Mouse (Mus musculus): ENCODE data around the gene Il34. TPM values are rescaled to one million over a fixed set of nuclear protein-coding genes. Genes with fewer than 3 reads are reported as not detected.
A peak's percentile ranks its signal among the peaks of the same experiment; 100 is the strongest.

Il34 gene
- polyA plus RNA-seq, 1 experiment from 2014 or later: 1.2 TPM

DNA sequence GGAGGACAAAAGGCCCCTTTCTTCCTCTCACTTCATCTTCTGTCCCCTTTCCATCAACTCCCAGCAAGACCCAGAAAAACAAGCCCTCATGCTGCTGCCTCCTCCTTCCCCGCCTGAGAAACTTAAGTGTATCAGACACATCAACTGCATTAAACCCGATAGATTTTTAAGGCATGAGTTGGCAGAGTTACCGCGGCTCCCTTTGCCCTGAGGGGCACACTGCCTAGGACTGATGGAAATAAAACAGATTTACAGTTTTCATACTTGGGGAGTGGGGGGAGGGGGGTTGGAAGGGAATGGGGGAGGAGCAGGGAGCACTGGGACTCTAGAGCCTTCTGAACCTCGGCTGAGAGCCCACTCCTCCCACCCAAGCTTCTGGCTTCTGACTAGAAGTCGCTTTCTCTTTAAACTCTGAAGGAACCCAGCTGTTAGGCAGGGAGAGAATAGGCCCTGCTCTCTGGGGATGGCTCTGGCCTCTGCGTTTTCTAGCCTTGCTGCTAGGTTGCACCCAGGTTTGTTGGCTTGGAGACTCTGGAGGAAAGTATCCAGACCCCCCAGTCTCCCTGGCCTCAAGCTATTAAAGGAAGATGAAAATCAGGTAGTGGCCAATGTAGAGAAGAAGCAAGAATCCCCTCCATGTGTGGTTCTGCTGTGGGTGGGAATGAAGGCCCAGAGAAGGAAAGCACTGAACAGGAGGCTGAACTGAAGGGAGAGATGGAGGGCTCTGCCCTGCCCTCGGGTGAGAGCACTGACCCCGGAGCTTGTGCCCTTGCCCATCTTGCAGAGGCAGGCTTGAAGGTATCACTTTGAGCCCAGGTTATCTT, 102.9 kb downstream of the Il34 start:
- no peak overlapping the region for H3K4me3 ChIP-seq (ENCODE audit: low read depth, low read length)
- no peaks in the 10 kb centered on the region for H3K36me3 ChIP-seq (ENCODE audit: control insufficient read depth, insufficient read depth, low read length)
- peaks cover 25% of the 10 kb centered on the region for H3K4me1 ChIP-seq (ENCODE audit: control insufficient read depth, insufficient read depth, low read length)
- no peak overlapping the region for H3K4me2 ChIP-seq (replicated peaks; ENCODE audit: low read depth, low read length)
- no peaks in the 10 kb centered on the region for H3K9me3 ChIP-seq (ENCODE audit: control insufficient read depth, low read depth, low read length)
- peak; percentile 82; the same call in 1 of the 2 replicates for ATAC-seq (ENCODE audit: insufficient number of reproducible peaks, insufficient read depth, low FRiP score, low read depth)
- peak overlapping the region; percentile 90 for H3K27ac ChIP-seq (ENCODE audit: low read length)
- H3K27me3 ChIP-seq (ENCODE audit: control insufficient read depth, insufficient read depth, low read length): no peaks in the 10 kb centered on the region
- WGBS: 34% methylated on average over 9 of the region's 9 CpGs
- no peak overlapping the region for H3K9ac ChIP-seq (replicated peaks; ENCODE audit: low read depth, low read length)

GRCm38 (mm10) chr8:110700561-110700960, 105.2 kb downstream of the Il34 start:
- no peak for ATAC-seq (ENCODE audit: insufficient number of reproducible peaks, insufficient read depth, low FRiP score, low read depth)
- Histone ChIP-seq H3K4me1 (ENCODE audit: control insufficient read depth, insufficient read depth, low read length) (peaks cover 22% of the 10 kb centered on the region), H3K27me3 (ENCODE audit: control insufficient read depth, insufficient read depth, low read length) (no peaks in the 10 kb centered on the region), H3K36me3 (ENCODE audit: control insufficient read depth, insufficient read depth, low read length) (no peaks in the 10 kb centered on the region), H3K27ac (ENCODE audit: low read length) (no peak overlapping the region), H3K9me3 (ENCODE audit: control insufficient read depth, low read depth, low read length) (no peaks in the 10 kb centered on the region), H3K4me2 (replicated peaks; ENCODE audit: low read depth, low read length) (no peak overlapping the region), H3K4me3 (ENCODE audit: low read depth, low read length) (no peak overlapping the region), H3K9ac (replicated peaks; ENCODE audit: low read depth, low read length) (no peak overlapping the region)
- WGBS: 93% methylated on average over 2 of the region's 2 CpGs

GRCm38 (mm10) chr8:110699501-110699900, 106.2 kb downstream of the Il34 start:
- Histone ChIP-seq H3K27me3 (ENCODE audit: control insufficient read depth, insufficient read depth, low read length) (no peaks in the 10 kb centered on the region), H3K4me1 (ENCODE audit: control insufficient read depth, insufficient read depth, low read length) (peaks cover 20% of the 10 kb centered on the region), H3K4me2 (replicated peaks; ENCODE audit: low read depth, low read length) (no peak overlapping the region), H3K9ac (replicated peaks; ENCODE audit: low read depth, low read length) (no peak overlapping the region), H3K4me3 (ENCODE audit: low read depth, low read length) (no peak overlapping the region), H3K9me3 (ENCODE audit: control insufficient read depth, low read depth, low read length) (no peaks in the 10 kb centered on the region), H3K27ac (ENCODE audit: low read length) (no peak overlapping the region), H3K36me3 (ENCODE audit: control insufficient read depth, insufficient read depth, low read length) (no peaks in the 10 kb centered on the region)
- 80% methylated on average over 7 of the region's 7 CpGs for WGBS
- no peak for ATAC-seq (ENCODE audit: insufficient number of reproducible peaks, insufficient read depth, low FRiP score, low read depth)

GRCm38 (mm10) chr8:110698098-110698497, 107.6 kb downstream of the Il34 start:
- H3K4me1 ChIP-seq (ENCODE audit: control insufficient read depth, insufficient read depth, low read length): peaks cover 7% of the 10 kb centered on the region; the same call in 1 of the 2 replicates
- H3K9me3 ChIP-seq (ENCODE audit: control insufficient read depth, low read depth, low read length): no peaks in the 10 kb centered on the region
- no peak for ATAC-seq (ENCODE audit: insufficient number of reproducible peaks, insufficient read depth, low FRiP score, low read depth)
- no peaks in the 10 kb centered on the region for H3K36me3 ChIP-seq (ENCODE audit: control insufficient read depth, insufficient read depth, low read length)
- H3K27me3 ChIP-seq (ENCODE audit: control insufficient read depth, insufficient read depth, low read length): no peaks in the 10 kb centered on the region
- WGBS: 66% methylated on average over 1 of the region's 1 CpGs
- H3K9ac ChIP-seq (replicated peaks; ENCODE audit: low read depth, low read length): no peak overlapping the region
- H3K4me2 ChIP-seq (replicated peaks; ENCODE audit: low read depth, low read length): no peak overlapping the region
- H3K27ac ChIP-seq (ENCODE audit: low read length): no peak overlapping the region
- H3K4me3 ChIP-seq (ENCODE audit: low read depth, low read length): no peak overlapping the region

DNA sequence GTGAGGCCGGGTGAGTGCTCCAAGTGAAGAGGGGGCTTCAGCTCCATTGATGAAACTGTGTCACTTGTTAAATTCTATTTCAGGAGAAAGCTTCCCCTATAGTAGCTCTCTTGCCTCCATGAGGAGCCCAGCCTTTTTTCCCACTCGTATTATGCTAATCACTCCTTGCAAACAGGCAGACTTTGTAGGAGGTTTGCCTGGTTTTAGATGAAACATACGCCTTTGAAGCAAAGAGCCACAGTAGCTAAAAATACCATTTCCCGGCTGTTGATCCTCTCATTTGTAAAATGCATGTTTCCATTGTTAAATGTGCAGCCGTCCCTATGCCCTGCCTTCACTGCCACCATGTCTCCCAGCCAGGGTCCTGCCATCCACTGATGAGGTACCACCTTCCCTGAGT, 108.2 kb downstream of the Il34 start:
- 82% methylated on average over 5 of the region's 5 CpGs for WGBS
- no peak overlapping the region for H3K4me2 ChIP-seq (replicated peaks; ENCODE audit: low read depth, low read length)
- H3K36me3 ChIP-seq (ENCODE audit: control insufficient read depth, insufficient read depth, low read length): no peaks in the 10 kb centered on the region; the same call in 1 of the 2 replicates

GRCm38 (mm10) chr8:110696051-110696450, 109.7 kb downstream of the Il34 start:
- Histone ChIP-seq H3K27me3 (ENCODE audit: control insufficient read depth, insufficient read depth, low read length) (no peaks in the 10 kb centered on the region), H3K4me2 (replicated peaks; ENCODE audit: low read depth, low read length) (no peak overlapping the region), H3K9ac (replicated peaks; ENCODE audit: low read depth, low read length) (no peak overlapping the region), H3K4me1 (ENCODE audit: control insufficient read depth, insufficient read depth, low read length) (no peaks in the 10 kb centered on the region), H3K9me3 (ENCODE audit: control insufficient read depth, low read depth, low read length) (no peaks in the 10 kb centered on the region), H3K27ac (ENCODE audit: low read length) (no peak overlapping the region; the same call in 1 of the 2 replicates), H3K36me3 (ENCODE audit: control insufficient read depth, insufficient read depth, low read length) (no peaks in the 10 kb centered on the region; the same call in 1 of the 2 replicates), H3K4me3 (ENCODE audit: low read depth, low read length) (no peak overlapping the region)
- no peak for ATAC-seq (ENCODE audit: insufficient number of reproducible peaks, insufficient read depth, low FRiP score, low read depth)
- WGBS: 85% methylated on average over 4 of the region's 4 CpGs

More for the DNA sequence above, 108.2 kb downstream of the Il34 start:
- no peak overlapping the region for H3K9ac ChIP-seq (replicated peaks; ENCODE audit: low read depth, low read length)
- no peaks in the 10 kb centered on the region for H3K27me3 ChIP-seq (ENCODE audit: control insufficient read depth, insufficient read depth, low read length)
- H3K4me1 ChIP-seq (ENCODE audit: control insufficient read depth, insufficient read depth, low read length): 0 out of 2 replicates have a peak, but pooled peaks cover 6% of the 10 kb centered on the region
- no peak for ATAC-seq (ENCODE audit: insufficient number of reproducible peaks, insufficient read depth, low FRiP score, low read depth)
- no peak overlapping the region for H3K27ac ChIP-seq (ENCODE audit: low read length)
- no peaks in the 10 kb centered on the region for H3K9me3 ChIP-seq (ENCODE audit: control insufficient read depth, low read depth, low read length)
- H3K4me3 ChIP-seq (ENCODE audit: low read depth, low read length): no peak overlapping the region

GRCm38 (mm10) chr8:110695431-110695830, 110.3 kb downstream of the Il34 start:
- Histone ChIP-seq H3K4me2 (replicated peaks; ENCODE audit: low read depth, low read length) (no peak overlapping the region), H3K4me1 (ENCODE audit: control insufficient read depth, insufficient read depth, low read length) (no peaks in the 10 kb centered on the region), H3K36me3 (ENCODE audit: control insufficient read depth, insufficient read depth, low read length) (no peaks in the 10 kb centered on the region; the same call in 1 of the 2 replicates), H3K4me3 (ENCODE audit: low read depth, low read length) (no peak overlapping the region), H3K9me3 (ENCODE audit: control insufficient read depth, low read depth, low read length) (no peaks in the 10 kb centered on the region), H3K27me3 (ENCODE audit: control insufficient read depth, insufficient read depth, low read length) (no peaks in the 10 kb centered on the region), H3K9ac (replicated peaks; ENCODE audit: low read depth, low read length) (no peak overlapping the region), H3K27ac (ENCODE audit: low read length) (no peak overlapping the region)
- 84% methylated on average over 5 of the region's 5 CpGs for WGBS
- no peak for ATAC-seq (ENCODE audit: insufficient number of reproducible peaks, insufficient read depth, low FRiP score, low read depth)

DNA sequence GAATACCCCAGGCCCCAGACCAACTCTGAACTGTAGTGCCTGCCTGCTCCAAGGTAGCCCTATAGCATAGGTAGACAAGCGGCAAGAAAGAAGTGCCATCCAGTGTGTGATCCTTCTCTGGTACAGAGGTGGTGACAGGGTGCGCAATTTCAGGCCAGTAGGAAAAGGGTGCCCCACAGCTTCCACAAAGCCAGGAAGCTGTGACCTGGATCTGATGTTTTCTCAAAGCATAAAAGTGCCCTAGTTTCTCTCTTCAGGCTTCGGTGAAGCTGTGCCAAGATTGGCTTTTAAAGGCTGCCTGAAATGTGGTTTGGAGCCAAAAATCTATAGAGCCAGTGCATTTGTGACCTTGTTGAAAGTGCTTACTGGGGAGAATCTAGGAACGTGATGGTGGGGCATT, 110.9 kb downstream of the Il34 start:
- Histone ChIP-seq H3K36me3 (ENCODE audit: control insufficient read depth, insufficient read depth, low read length) (no peaks in the 10 kb centered on the region; the same call in 1 of the 2 replicates), H3K9me3 (ENCODE audit: control insufficient read depth, low read depth, low read length) (no peaks in the 10 kb centered on the region), H3K4me1 (ENCODE audit: control insufficient read depth, insufficient read depth, low read length) (no peaks in the 10 kb centered on the region), H3K4me2 (replicated peaks; ENCODE audit: low read depth, low read length) (no peak overlapping the region), H3K27me3 (ENCODE audit: control insufficient read depth, insufficient read depth, low read length) (no peaks in the 10 kb centered on the region), H3K4me3 (ENCODE audit: low read depth, low read length) (no peak overlapping the region), H3K9ac (replicated peaks; ENCODE audit: low read depth, low read length) (no peak overlapping the region), H3K27ac (ENCODE audit: low read length) (no peak overlapping the region)
- no peak for ATAC-seq (ENCODE audit: insufficient number of reproducible peaks, insufficient read depth, low FRiP score, low read depth)
- WGBS: 79% methylated on average over 4 of the region's 4 CpGs

All from stomach, embryonic 14.5 days (tissue).